Mouse (Mus musculus) G1E-ER4 (cell line): ENCODE data around the gene Slc16a2. TPM values are rescaled to one million over a fixed set of nuclear protein-coding genes. Genes with fewer than 3 reads are reported as not detected.

Experiments
- GATA1 ChIP-seq: IDR thresholded peaks from one replicate; pipeline ENCODE4 v1.8.0; 2012; ENCODE audit warnings: low read length, inconsistent platforms
- polyA plus RNA-seq: library from polyadenylated mRNA; stranded (reverse); fragments of >175 nt; gene quantifications from 2 replicates; pipeline ENCODE4 v1.2.3, GENCODE M21; 2012

The Slc16a2 gene
- polyA plus RNA-seq, 1 experiment, result not detected

DNA sequence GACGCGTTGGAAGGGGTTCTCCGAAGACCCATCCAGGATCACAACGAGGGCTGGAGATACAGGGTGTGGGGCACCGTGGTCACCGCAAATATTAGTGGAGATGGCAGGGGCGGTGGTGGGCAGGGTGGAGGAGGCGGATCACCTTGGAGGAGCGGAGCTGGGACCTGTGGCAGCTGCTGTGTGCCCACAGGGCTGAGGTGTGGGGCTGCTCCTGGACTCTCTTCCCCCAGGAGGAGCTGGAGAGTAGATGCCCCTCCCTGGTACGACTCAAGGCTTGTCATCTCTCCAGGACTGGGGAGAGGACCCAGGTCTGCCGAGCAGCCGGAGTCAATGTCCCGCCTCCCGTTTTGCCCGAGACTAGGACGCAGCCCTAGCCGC lies 127.0 kb downstream of the Slc16a2 start:
- no peak for TF ChIP-seq GATA1

DNA sequence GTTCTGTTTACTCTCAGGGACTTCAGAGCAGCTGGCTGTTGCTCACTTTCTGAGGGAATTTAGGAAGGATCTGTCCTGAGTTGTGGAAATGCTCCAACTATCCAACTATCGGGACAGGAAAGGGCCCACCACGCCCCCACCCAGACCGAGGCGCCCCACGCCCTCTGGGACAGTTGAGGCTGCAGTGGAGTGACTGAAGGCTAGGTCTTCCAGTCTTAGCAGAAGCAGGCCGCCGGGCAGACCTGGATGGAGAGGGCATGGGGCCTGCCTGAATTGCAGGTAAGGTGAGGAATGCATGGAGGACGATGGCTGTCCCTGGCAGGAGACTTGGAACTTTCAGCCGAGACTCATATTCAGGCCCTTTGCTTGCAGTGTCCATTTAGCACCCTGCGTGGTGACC lies 127.4 kb downstream of the Slc16a2 start:
- TF ChIP-seq GATA1, result no peak

DNA sequence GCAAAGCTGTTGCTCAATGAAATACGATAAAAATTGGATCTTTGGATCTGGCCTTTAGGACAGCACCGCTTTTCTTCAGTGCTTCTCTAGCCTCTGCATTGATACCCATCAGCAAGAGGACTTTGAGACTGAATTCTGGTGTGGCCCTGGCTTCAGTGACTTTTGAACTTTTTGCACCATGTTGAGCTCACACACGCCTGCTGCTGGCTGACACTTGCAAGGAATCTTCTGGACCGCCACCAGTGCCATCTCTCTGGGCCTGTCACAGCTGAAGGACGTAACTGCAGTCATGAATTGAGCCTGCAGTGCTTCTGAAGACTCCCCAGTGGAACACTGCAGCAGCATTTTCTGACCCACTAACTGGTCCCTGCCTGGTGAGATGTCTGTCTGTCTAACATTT lies 128.9 kb downstream of the Slc16a2 start:
- TF ChIP-seq GATA1, result no peak

DNA sequence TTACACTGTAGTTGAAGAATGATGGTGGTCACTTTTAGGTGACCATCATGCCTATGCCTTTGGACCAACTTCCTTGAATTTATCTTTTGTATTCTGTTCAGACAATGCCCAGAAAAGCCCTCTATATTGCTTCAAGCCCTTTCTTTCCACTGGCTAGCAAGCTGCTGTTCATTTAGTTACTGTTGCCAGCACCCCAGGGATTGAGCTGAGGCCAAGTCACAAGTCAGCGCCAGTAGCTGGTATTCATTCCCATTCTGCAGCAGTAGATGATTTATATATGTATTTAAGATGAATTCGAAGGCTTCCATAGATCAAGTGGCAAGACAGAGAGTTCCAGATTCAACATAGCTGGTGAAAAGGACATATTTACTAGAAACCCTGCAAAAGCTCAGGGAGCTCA lies 133.2 kb downstream of the Slc16a2 start:
- TF ChIP-seq GATA1, result no peak

DNA sequence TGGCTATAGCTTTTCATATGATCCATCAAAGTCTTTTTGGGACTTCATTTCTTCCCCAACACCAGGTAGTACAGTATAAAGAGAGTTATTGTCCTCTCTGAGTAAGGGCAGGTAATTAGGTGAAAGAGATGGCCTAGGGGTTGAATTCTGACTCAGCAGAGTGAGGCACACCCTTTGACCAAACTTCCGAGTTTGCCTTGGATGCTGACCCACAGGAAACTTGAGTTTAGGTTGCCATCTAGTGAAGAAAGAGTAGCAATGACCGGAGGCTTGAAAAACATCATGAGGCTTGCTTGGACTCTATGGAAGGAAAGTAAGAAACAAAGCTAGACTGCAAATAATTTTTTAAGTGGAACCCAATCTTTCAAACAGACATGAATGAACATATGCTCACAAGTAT lies 147.1 kb downstream of the Slc16a2 start:
- no peak for TF ChIP-seq GATA1

DNA sequence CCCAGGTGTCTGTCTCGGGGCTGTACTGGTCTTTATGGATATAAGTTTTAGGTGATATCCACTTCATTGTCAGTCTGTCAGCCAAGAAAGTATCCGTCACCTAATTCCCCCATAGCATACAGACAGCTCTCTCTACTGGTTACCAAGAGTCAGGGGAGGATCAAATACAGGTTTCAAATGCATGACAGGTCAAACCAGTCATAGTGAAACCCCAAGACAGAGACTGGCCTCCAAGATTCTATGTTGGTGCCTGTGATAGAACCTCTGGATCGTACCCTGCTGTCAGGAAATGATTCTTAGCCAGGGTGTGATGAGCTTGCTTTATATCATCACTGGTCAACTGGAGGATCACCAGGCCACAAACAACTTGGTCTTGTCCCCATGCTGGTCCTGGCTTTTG lies 148.0 kb downstream of the Slc16a2 start:
- no peak for TF ChIP-seq GATA1

DNA sequence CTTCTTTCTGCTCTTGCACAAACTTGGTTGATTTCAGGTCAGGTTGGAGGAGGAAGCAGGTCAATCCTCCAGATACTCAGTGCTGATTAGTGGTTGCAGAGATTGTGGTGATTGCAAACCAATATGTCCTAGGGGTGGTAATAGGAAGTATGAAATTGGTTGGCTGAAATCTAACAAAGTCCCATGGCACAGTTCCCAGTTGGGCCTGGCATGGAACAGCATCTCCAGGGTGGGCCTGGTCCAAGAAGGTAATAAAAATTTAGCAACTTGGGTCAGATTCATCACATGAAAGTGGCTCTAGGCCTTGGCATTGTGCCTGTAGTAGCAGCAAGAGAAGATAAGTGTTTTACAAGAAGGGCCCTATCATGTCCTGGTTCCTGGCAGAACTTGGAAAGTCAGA lies 151.5 kb downstream of the Slc16a2 start:
- TF ChIP-seq GATA1, result no peak

DNA sequence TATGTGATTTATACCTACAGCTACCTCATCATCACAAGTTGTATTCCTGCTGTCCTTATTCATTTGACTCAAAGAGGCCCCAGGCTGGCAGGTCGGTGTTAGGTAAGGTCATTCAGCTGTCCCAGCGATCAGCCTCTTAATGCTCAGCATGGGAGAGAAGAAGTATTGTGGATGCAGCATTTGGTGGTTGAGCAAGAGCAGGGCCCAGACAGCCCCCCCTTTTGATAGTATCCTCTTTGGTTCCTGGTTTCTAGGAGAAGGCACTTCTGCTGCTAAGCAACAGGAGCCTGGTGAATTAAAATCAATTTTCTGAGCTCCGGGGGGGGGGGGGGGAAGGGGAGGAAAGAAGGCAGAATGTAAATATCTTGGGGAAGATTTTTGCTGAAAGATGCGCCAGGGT lies 162.8 kb downstream of the Slc16a2 start:
- TF ChIP-seq GATA1, result no peak

DNA sequence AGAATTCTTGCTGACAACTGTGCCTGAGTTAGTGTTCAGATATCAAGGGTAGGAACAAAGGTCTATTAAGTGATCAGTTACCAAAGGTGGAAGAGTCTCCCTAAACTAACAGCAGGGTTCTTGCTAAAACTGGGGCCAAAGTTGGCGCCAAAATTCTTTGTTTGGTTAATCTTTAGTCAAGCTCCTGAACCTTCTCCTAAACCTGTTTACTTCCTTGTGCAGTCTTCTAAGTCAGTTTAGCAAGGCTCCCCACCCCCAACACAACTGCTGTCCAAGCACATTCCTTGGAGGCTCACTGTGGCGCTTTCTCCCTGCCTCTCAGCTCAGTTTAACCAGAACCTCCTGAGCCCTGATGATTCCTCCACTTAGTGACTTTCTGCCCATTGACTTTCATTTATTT lies 168.8 kb downstream of the Slc16a2 start:
- TF ChIP-seq GATA1, result no peak

DNA sequence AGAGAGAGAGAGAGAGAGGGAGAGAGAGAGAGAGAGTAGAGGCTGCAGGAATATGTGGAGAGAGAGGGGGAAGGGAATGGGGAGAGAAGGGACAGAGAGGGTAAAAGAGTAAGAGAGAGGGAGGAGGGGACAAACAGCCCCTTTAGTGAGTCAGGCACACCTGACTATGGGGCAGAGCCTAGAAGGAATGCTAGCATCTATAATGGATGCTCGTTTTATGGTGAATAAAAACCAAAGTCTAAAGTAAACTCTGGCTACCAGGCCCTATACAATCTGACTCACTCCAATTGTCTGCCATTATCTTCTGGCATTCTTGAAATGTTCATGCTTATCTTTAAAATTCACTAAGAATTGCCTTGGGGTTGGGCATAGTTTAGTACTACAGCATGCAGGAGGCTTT lies 169.7 kb downstream of the Slc16a2 start:
- no peak for TF ChIP-seq GATA1

Other genes with a start within 250 kb of the Slc16a2 start
- not detected in 2 replicates for gene Zcchc13, start 191.4 kb downstream of the Slc16a2 start, polyA plus RNA-seq
- 1.8 and 3.2 TPM in 2 replicates for gene Rlim, start 159.3 kb upstream of the Slc16a2 start, polyA plus RNA-seq